Mouse (Mus musculus) spleen, adult 2 months (tissue): ENCODE measurements at regions not wholly inside any gene's neighbourhood (a gene's known extent, or its start where the extent isn't known, plus 50 kb on each side); places are given as distances from the start of the nearest gene placed in this dataset.

Experiments used
- CTCF ChIP-seq: fragments of 200-500 bp; IDR thresholded peaks from 2 replicates; pipeline ENCODE4 v1.5.1; 2011; ENCODE audit warnings: mild to moderate bottlenecking, inconsistent platforms; ENCODE audit not compliant: insufficient read depth, insufficient read length, insufficient replicate concordance; ENCODE audit errors: extremely low read depth
- POLR2A ChIP-seq: fragments of 200-500 bp; IDR thresholded peaks from 2 replicates; pipeline ENCODE4 v1.6.1; 2011; ENCODE audit warnings: low read depth, low read length, inconsistent platforms

- no peak for TF ChIP-seq CTCF
- no peak for TF ChIP-seq POLR2A
Measured at GRCm38 (mm10) chr2:47755716-47756115, 1058.2 kb upstream of the Acvr2a start.
